Mouse (Mus musculus) midbrain, postnatal 0 days (tissue): ENCODE data around the gene Tsr1. TPM values are rescaled to one million over a fixed set of nuclear protein-coding genes. Genes with fewer than 3 reads are reported as not detected.

Source experiments
- ATAC-seq: fragments of 200-750 bp; cut with Nextera tagmentation; 2 replicates; pipeline ENCODE4 v1.8.0; 2017; ENCODE audit warnings: moderate number of reproducible peaks, mild to moderate bottlenecking, moderate TSS enrichment, moderate library complexity; ENCODE audit not compliant: low FRiP score
- DNase-seq: peaks from one replicate; pipeline ENCODE4 v3.0.0-alpha.2; 2015; ENCODE audit warnings: low spot score
- H3K27ac ChIP-seq: fragments of 300-500 bp; sonication (generic); 2 replicates; pipeline ENCODE4 v1.5.1; 2014; ENCODE audit warnings: low read depth, mild to moderate bottlenecking, low read length, mixed read lengths
- H3K27me3 ChIP-seq: fragments of 300-500 bp; sonication (generic); 2 replicates; pipeline ENCODE4 v1.6.1; 2014; ENCODE audit warnings: low read length, control low read depth, mixed read lengths; ENCODE audit not compliant: insufficient read depth
- H3K36me3 ChIP-seq: fragments of 300-500 bp; sonication (generic); 2 replicates; pipeline ENCODE4 v1.6.1; 2014; ENCODE audit warnings: low read length, control low read depth, mixed read lengths; ENCODE audit not compliant: insufficient read depth
- H3K4me1 ChIP-seq: fragments of 300-500 bp; sonication (generic); 2 replicates; pipeline ENCODE4 v1.6.1; 2014; ENCODE audit warnings: mild to moderate bottlenecking, control low read depth, antibody characterized with exemption, low read length, mixed read lengths; ENCODE audit not compliant: insufficient read depth
- H3K4me2 ChIP-seq: fragments of 300-500 bp; sonication (generic); 2 replicates; pipeline ENCODE4 v1.6.1; 2014; ENCODE audit warnings: low read depth, mild to moderate bottlenecking, low read length, mixed read lengths; ENCODE audit not compliant: poor library complexity, severe bottlenecking
- H3K4me3 ChIP-seq: fragments of 300-500 bp; sonication (generic); 2 replicates; pipeline ENCODE4 v1.5.1; 2014; ENCODE audit warnings: low read depth, mild to moderate bottlenecking, low read length, moderate library complexity
- H3K9ac ChIP-seq: fragments of 300-500 bp; sonication (generic); replicated peaks from 2 replicates; pipeline ENCODE4 v1.6.1; 2014; ENCODE audit warnings: mild to moderate bottlenecking, low read length, moderate library complexity, mixed read lengths; ENCODE audit not compliant: poor library complexity, severe bottlenecking
- H3K9me3 ChIP-seq: fragments of 300-500 bp; sonication (generic); 2 replicates; pipeline ENCODE4 v1.6.1; 2016; ENCODE audit warnings: low read length, control low read depth
- CTCF ChIP-seq: IDR thresholded peaks from 2 replicates; pipeline ENCODE4 v1.5.1; 2016; ENCODE audit warnings: antibody characterized with exemption, mild to moderate bottlenecking
- WGBS: fragments of 180-500 bp; shearing (Covaris S2); extraction: QIAGEN DNeasy Blood & Tissue Kit; methylation state at CpG from one replicate; pipeline ENCODE4 v1.1.7; 2014; 5-methylcytosine and 5-hydroxymethylcytosine counted together
- microRNA-seq: library from miRNA; unstranded; fragments of <30 nt; microRNA quantifications from one replicate; pipeline ENCODE4, GENCODE M21; 2016; ENCODE audit warnings: borderline number of aligned reads
- polyA plus RNA-seq: library from polyadenylated mRNA; unstranded; fragments of >200 nt; fragmentation: Nextera tagmentation; extraction: Ambion mirVana; gene quantifications from 2 replicates; pipeline ENCODE4 v1.2.1, GENCODE M21; 2015
- total RNA-seq: library from RNA; depleted of rRNA; stranded (reverse); fragments of >200 nt; gene quantifications from 2 replicates; pipeline ENCODE4 v1.2.3, GENCODE M21; 2014; rRNA removed

Gene Tsr1
- total and polyA plus RNA-seq, 2 experiments from 2014 or later = 22.9 to 23.6 TPM

- Histone ChIP-seq H3K9ac (no peak overlapping the region), H3K4me3 (no peak overlapping the region), H3K36me3 (peaks cover 10% of the 10 kb centered on the region), H3K9me3 (no peaks in the 10 kb centered on the region), H3K27me3 (no peaks in the 10 kb centered on the region), H3K4me2 (no peak overlapping the region), H3K27ac (no peak overlapping the region), H3K4me1 (0 out of 2 replicates have a peak, but pooled peaks cover 3% of the 10 kb centered on the region)
- 94% methylated on average over 7 of the region's 7 CpGs for WGBS
- no peak for TF ChIP-seq CTCF
- ATAC-seq (no peak), DNase-seq (no peak)
These were observed 32.5 kb downstream of the Tsr1 start for GRCm38 (mm10) chr11:74930391-74930790.

GRCm38 (mm10) chr11:74946348-74946747, 48.5 kb downstream of the Tsr1 start:
- Histone ChIP-seq H3K9ac (no peak overlapping the region), H3K27ac (no peak overlapping the region), H3K4me1 (no peaks in the 10 kb centered on the region), H3K36me3 (peaks cover 13% of the 10 kb centered on the region), H3K27me3 (no peaks in the 10 kb centered on the region), H3K4me3 (no peak overlapping the region), H3K9me3 (no peaks in the 10 kb centered on the region), H3K4me2 (no peak overlapping the region)
- TF ChIP-seq CTCF = peak; percentile 88
- ATAC-seq (no peak), DNase-seq (peak; percentile 73)
- 86% methylated on average over 3 of the region's 3 CpGs for WGBS

GRCm38 (mm10) chr11:74954901-74955300, 57.0 kb downstream of the Tsr1 start:
- H3K9ac ChIP-seq = no peak overlapping the region

GRCm38 (mm10) chr11:74956006-74956405, 58.1 kb downstream of the Tsr1 start:
- no peaks in the 10 kb centered on the region for H3K4me1 ChIP-seq
- no peak overlapping the region for H3K4me2 ChIP-seq
- no peak overlapping the region for H3K4me3 ChIP-seq
- no peak for TF ChIP-seq CTCF
- H3K36me3 ChIP-seq = no peaks in the 10 kb centered on the region; the same call in 1 of the 2 replicates
- no peaks in the 10 kb centered on the region for H3K27me3 ChIP-seq
- no peak for DNase-seq
- no peak overlapping the region for H3K9ac ChIP-seq
- no peaks in the 10 kb centered on the region for H3K9me3 ChIP-seq
- H3K27ac ChIP-seq = no peak overlapping the region
- no peak for ATAC-seq

More at GRCm38 (mm10) chr11:74954901-74955300, 57.0 kb downstream of the Tsr1 start:
- no peak for TF ChIP-seq CTCF
- Histone ChIP-seq H3K4me3 (no peak overlapping the region), H3K27me3 (no peaks in the 10 kb centered on the region), H3K4me2 (no peak overlapping the region), H3K27ac (no peak overlapping the region), H3K36me3 (no peaks in the 10 kb centered on the region; the same call in 1 of the 2 replicates), H3K4me1 (no peaks in the 10 kb centered on the region), H3K9me3 (no peaks in the 10 kb centered on the region)
- no peak for ATAC-seq
- DNase-seq = no peak

- Histone ChIP-seq H3K4me2 (no peak overlapping the region), H3K36me3 (no peaks in the 10 kb centered on the region; the same call in 1 of the 2 replicates), H3K4me3 (no peak overlapping the region), H3K27ac (no peak overlapping the region), H3K9ac (no peak overlapping the region), H3K4me1 (no peaks in the 10 kb centered on the region), H3K27me3 (no peaks in the 10 kb centered on the region), H3K9me3 (no peaks in the 10 kb centered on the region)
- TF ChIP-seq CTCF = no peak
- WGBS = 83% methylated on average over 2 of the region's 2 CpGs
- ATAC-seq (no peak), DNase-seq (no peak)
These were observed 59.7 kb downstream of the Tsr1 start for GRCm38 (mm10) chr11:74957600-74957999.

Small RNA genes lying within 50 kb of the gene (microRNA-seq; reads per million reads assigned to microRNA genes)
- 1.0 reads per million for gene Mir6926

Other genes starting within 250 kb of the Tsr1 start
- gene Cluh, start 248.6 kb upstream of the Tsr1 start, total RNA-seq = 71.5 and 106 TPM in 2 replicates
- 17.0 and 18.4 TPM in 2 replicates for gene Cluh, start 248.6 kb upstream of the Tsr1 start, polyA plus RNA-seq
- gene Pafah1b1, start 173.4 kb upstream of the Tsr1 start, total RNA-seq = 206 and 269 TPM in 2 replicates
- gene Pafah1b1, start 173.4 kb upstream of the Tsr1 start, polyA plus RNA-seq = 63.4 and 79.2 TPM in 2 replicates
- gene Mettl16, start 127.2 kb upstream of the Tsr1 start, total RNA-seq = 13.1 and 16.6 TPM in 2 replicates
- 23.3 and 28.7 TPM in 2 replicates for gene Mettl16, start 127.2 kb upstream of the Tsr1 start, polyA plus RNA-seq
- 17.6 and 18.6 TPM in 2 replicates for gene Mnt, start 67.2 kb upstream of the Tsr1 start, total RNA-seq
- 7.4 and 8.4 TPM in 2 replicates for gene Mnt, start 67.2 kb upstream of the Tsr1 start, polyA plus RNA-seq
- 49.1 and 62.8 TPM in 2 replicates for gene Sgsm2, start 1.0 kb upstream of the Tsr1 start, total RNA-seq
- 28.1 and 28.8 TPM in 2 replicates for gene Sgsm2, start 1.0 kb upstream of the Tsr1 start, polyA plus RNA-seq
- gene Smg6, start 27.8 kb downstream of the Tsr1 start, total RNA-seq = 26.6 and 27.7 TPM in 2 replicates
- 10.0 and 11.9 TPM in 2 replicates for gene Smg6, start 27.8 kb downstream of the Tsr1 start, polyA plus RNA-seq
- 40.5 and 43.1 TPM in 2 replicates for gene Srr, start 27.9 kb downstream of the Tsr1 start, total RNA-seq
- 35.6 and 37.6 TPM in 2 replicates for gene Srr, start 27.9 kb downstream of the Tsr1 start, polyA plus RNA-seq